Mouse (Mus musculus) lung, postnatal 0 days (tissue): ENCODE measurements around the gene Abcc9.

Source experiments
- CTCF ChIP-seq: IDR thresholded peaks from 2 replicates; pipeline ENCODE4 v1.5.1; 2016; ENCODE audit warnings: antibody characterized with exemption, mild to moderate bottlenecking
- EP300 ChIP-seq: IDR thresholded peaks from 2 replicates; pipeline ENCODE4 v1.6.1; 2016; ENCODE audit warnings: antibody characterized with exemption, mild to moderate bottlenecking, control low read depth

GRCm38 (mm10) chr6:142545132-142545531 lies 157.0 kb downstream of the Abcc9 start:
- TF ChIP-seq CTCF = no peak
- TF ChIP-seq EP300 = no peak
